Mouse (Mus musculus): ENCODE results near the gene Synrg. TPM values are rescaled to one million over a fixed set of nuclear protein-coding genes. Genes with fewer than 3 reads are reported as not detected.

Gene Synrg
- total RNA-seq, 2 experiments from 2014 or later = 31.0 to 34.9 TPM

GRCm38 (mm10) chr11:84031971-84032370, 67.7 kb downstream of the Synrg start:
- intact Hi-C loops (cut with DNase I) = loop anchor here (5.0 kb wide), 1 partner anchor 245 kb away; no protein-coding TSS in a partner anchor
- DNase-seq = no peak

DNA sequence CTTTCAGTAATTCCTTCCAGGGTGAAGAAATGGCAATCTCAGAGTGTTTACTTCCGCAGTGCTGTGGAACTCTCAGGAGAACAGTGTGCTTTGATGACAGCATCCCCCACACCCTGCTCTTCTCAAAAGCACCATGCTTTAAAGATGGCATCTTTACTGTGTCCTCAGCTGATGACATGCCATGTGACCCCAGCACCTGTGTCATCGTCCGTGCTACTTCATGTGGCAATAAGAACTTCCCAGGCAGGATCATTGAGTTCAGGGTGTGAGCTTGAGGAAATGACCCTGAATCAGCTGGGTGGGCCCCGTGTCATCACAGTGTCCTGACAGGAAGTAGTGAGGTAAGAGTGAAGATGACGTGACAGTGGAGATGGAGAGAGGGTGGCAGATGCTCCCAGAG, 68.3 kb downstream of the Synrg start:
- intact Hi-C loops (cut with DNase I) = loop anchor here (5.0 kb wide), 1 partner anchor 245 kb away; no protein-coding TSS in a partner anchor

DNA sequence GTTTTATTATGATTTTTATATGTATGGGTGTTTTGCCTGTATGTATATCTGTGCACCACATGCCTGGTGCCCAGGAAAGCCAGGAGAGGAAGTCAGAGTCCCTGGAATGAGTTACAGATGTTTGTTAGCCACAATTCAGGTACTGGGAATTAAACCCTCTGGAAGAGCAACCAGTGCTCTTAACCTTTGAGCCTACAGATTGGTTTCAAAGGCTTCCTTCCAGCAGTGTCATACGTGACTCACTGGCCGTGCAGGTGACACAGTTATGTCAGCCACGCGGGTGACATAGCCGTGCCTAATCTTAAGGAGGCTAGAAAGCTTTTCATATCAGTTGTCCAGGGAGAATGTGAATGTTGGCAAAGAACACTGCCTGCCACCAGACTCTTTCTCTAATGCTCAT, 69.4 kb downstream of the Synrg start:
- intact Hi-C loops (cut with DNase I) = loop anchor here (5.0 kb wide), 1 partner anchor 246 kb away; no protein-coding TSS in a partner anchor
- no peak for DNase-seq

More for the DNA sequence above, 68.3 kb downstream of the Synrg start:
- DNase-seq = no peak

DNA sequence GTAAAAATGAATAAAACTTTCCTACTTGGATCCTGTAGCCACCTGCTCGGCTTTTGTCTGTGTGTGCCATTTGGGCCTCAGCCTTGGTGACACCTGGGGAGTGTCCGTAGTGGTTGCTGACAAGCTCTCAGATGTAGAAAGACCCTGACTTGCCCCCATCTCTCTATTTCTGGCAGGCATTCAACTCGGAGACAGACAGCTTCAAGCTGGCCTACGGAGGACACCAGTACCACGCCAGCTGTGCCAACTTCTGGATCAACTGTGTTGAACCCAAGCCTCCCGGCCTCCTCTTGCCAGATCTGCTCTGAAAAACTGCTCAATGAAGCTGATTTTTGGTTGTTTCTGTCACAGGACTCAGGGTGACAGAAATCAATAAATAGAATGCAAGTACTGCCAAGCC, 76.4 kb downstream of the Synrg start:
- intact Hi-C loops (cut with DNase I) = no loop called here
- no peak for DNase-seq

DNA sequence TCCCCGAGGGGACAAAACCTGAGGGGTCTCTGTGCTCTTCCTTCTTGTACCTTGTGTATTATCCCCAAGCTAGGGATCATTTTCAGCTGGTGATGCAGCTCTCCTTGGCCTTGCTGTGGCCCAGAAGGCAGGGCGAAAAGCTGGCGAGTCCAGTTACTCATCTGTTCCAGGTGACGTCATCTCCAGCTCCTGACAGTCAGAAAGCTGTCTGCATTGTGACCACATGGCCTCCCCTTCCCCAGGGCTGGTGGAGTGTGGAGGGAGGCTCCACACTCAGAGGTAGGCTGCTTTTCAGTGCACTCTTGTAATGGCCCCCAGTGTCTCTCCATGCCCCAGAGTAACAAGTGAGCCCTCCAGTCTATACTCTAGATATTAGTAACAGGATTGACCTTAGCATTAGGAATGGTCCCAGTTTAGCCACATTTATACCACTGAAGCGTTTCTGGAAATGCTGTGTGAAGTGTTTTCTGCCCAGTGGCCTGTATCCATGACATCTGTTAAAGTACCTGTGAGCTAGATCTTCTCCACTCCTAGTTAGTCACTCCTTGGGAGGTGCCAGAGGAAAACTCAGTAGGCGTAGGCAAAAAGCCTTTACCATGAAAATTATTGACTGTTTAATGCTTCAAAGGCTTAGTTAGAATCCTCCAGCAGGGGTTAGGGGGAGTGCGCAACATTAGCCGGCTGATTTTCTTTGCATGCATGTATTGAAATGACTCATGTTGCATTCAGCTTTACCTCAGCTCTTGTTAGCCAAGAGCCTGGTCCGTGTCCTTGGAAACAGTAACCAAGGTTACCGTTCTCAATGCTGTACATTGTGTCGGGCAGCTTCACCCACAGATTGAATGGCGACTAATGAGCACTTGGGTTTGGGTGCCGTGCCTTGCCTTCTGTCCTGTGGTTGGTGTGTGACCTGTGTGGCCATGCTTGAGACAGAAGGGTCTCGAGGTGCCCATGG, 78.9 kb downstream of the Synrg start:
- intact Hi-C loops (cut with DNase I) = no loop called here
- no peak for DNase-seq

DNA sequence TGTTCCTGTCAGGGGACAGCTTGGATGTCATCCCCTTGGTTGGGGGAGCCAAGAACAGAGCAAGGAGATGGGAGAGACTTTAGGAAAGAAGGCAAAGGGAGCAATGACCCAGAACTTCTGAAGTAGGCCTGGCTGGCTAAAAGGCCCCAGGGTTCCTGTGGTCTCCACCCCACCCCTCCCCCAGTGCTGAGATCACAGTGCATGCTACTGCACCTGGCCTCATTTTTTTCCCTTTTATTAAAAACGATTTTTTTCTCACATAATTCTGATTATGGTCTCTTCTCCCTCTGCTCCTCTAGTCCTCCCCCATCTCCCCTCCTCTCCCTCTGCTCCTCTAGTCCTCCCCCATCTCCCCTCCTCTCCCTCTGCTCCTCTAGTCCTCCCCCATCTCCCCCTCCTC, 80.8 kb downstream of the Synrg start:
- no peak for DNase-seq
- intact Hi-C loops (cut with DNase I) = no loop called here

- DNase-seq = no peak
- intact Hi-C loops (cut with DNase I) = no loop called here
Observed at GRCm38 (mm10) chr11:84047270-84047669, 83.0 kb downstream of the Synrg start.

- no peak for DNase-seq
- intact Hi-C loops (cut with DNase I) = no loop called here
Observed at GRCm38 (mm10) chr11:84048411-84048810, 84.2 kb downstream of the Synrg start.

GRCm38 (mm10) chr11:84053055-84053454, 88.8 kb downstream of the Synrg start:
- intact Hi-C loops (cut with DNase I) = no loop called here
- DNase-seq = no peak

GRCm38 (mm10) chr11:84053524-84054163, 89.4 kb downstream of the Synrg start:
- peak in 1 of 2 experiments; percentile 40 for DNase-seq

DNA sequence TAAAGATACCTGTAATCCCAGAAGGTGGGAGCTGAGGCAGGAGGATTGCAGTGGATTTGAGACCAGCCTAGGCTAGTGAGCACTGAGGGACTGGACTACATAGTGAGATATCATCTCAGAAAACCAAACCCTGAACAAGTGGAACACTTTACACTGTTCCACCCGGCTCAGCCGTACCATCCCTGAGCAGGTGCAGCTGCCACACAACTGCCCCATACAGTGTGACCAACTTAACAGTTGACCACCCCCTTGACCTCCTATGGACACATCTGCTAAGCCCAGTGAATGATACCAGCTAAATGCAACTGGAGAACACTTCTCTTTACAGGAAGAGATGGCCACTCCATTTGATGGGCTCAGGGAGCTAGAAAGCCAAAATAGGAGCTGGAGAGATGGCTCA, 93.2 kb downstream of the Synrg start:
- intact Hi-C loops (cut with DNase I) = no loop called here
- DNase-seq = no peak

More at GRCm38 (mm10) chr11:84053524-84054163, 89.4 kb downstream of the Synrg start:
- intact Hi-C loops (cut with DNase I) = no loop called here

DNA sequence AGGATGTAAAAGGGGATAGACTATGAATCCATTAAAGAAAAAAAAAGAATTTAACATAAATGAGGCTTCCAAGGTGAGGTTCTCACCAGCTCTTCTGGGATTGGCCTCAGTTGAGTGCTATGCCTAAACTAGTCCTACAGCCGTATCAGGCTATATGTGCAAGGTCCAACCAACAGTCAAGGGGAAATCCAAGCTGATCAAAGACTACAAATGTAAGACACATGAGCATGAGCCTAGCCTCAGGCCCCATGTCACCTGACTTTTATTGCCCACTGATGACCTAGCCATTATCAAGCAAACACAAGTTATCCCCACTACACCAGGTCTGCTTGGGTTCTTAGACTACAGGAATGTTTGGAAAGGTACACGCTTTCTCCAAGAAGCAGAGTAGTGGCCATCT, 95.6 kb downstream of the Synrg start:
- intact Hi-C loops (cut with DNase I) = no loop called here
- no peak for DNase-seq

DNA sequence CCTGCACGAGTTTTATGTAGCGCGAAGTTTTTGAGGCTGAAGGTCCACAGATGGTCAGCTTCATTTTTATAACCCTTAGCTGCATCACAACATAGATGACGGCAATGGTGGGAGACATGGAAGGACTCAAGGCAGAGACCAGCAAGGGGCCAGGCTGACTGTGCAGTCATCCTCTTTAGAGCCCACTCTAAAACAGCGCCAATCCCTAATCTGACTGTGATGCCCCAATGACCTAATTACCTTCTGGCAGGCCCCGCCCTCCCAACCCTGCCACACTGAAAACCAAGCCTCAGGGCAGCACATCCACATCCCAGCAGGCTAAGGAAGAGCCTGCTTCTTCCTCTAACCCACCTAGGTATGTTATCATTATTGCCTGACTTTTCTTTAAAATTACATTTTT, 96.4 kb downstream of the Synrg start:
- no peak for DNase-seq
- intact Hi-C loops (cut with DNase I) = no loop called here

- DNase-seq = no peak
- intact Hi-C loops (cut with DNase I) = no loop called here
Observed at GRCm38 (mm10) chr11:84061881-84062280, 97.7 kb downstream of the Synrg start.

DNA sequence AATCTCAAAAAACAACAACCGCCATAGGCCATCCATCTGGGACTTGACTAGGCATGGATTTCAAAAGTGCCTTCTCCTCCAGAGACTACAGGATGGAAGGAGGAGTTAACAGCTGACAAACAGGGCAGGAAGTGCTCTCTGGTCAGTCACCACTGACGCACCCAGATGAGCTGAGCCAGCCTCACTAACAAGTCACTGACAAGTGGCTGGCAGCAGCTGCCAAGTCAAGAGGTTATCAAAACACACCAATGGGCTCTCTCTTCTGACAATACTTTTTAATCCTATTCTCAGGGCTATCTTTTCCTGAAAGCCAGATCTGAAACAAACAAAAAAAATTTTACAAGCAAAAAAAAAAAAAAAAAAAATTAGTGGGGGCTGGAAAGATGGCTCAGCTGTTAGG, 98.6 kb downstream of the Synrg start:
- DNase-seq = no peak
- intact Hi-C loops (cut with DNase I) = no loop called here

DNA sequence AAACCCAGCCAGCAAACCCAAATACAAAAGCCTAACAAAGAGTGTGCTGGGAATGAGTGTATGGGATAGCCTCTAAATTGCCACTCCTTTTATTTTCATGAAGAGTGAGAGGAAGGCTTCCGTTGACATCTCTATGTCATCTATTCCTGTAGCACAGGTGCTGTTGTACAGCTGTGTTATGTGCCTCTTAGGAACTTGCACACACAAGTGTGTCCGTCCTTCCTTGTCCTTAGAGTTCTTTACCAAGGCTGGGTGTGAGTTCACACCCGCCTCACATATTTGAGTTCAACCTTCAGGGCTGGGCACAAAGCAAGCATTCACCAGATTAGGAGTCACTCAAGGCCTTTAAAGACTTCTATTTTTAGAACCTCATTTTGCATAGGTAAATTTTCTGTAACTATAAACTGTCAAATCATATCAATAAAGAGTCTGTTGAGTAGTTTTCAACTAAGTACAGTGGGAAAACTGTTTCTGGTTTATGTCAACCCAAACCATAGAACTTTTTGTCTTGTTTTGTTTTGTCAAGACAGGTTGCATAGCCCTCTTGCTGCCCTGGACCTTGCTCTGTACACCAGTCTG, 99.5 kb downstream of the Synrg start:
- intact Hi-C loops (cut with DNase I) = no loop called here
- DNase-seq = no peak

DNA sequence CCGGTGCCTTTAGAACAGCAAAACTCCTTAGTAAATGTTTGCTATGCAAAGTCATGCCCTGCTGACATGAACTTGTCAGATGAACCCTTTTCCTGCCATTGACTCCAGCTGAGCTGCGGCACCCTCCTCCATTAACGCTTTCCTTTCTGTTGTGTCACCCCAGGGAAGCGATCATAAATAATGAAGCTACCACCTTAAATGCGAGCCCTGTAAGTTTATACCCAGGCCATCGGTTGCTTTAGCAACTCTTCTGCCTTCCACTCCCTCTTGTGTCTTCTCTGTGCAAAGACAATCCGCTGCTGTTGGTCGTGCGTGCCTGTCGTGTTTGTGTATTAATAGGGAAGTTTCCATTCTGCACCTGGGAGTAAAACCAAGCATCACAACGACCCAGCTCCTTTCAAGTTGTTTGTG, 101.8 kb downstream of the Synrg start:
- intact Hi-C loops (cut with DNase I) = no loop called here
- DNase-seq = no peak

- peak in 1 of 2 experiments; percentile 36 for DNase-seq
Observed at GRCm38 (mm10) chr11:84066927-84067645, 102.9 kb downstream of the Synrg start.

GRCm38 (mm10) chr11:84067720-84068190, 103.5 kb downstream of the Synrg start:
- DNase-seq = peak in 1 of 2 experiments; percentile 42
- intact Hi-C loops (cut with DNase I) = no loop called here

More at GRCm38 (mm10) chr11:84066927-84067645, 102.9 kb downstream of the Synrg start:
- intact Hi-C loops (cut with DNase I) = no loop called here

All from gastrocnemius, postnatal 36 days (tissue).